Mouse (Mus musculus): Measurements from ENCODE around the gene Syt9.

- TF ChIP-seq POLR2A (IDR thresholded peaks at IDR 0.05; ENCODE audit: borderline replicate concordance, insufficient read depth, low read length) (no peak), CTCF (IDR thresholded peaks at IDR 0.05; ENCODE audit: borderline replicate concordance, insufficient read depth, low read depth, low read length) (no peak)
Observed at GRCm38 (mm10) chr7:107540034-107540433, 169.5 kb downstream of the Syt9 start.

All from cerebellum, adult 2 months (tissue).